Comparison of ENCODE assay signal across 17 mouse cellular contexts in the genomic region with DNA sequence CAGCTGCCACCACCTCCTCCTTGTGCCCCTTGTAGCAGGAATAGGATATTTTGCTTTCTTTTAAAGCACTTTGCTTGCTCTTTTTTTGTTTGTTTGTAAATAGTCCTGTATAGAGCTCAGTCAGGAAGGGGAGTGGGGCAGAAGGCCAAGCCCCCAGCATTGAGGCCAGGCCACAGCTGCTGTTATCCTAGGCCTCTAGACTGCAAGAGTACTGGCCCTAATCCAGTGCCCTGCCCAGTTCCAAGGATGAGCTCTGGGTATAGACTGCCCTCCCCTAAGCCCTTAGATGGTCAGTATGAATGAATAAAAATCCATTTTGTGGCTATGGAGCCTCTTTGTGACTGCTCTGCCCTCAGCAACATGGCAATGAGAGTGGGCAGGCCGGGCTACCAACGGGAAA. TPM values are rescaled to one million over a fixed set of nuclear protein-coding genes. Genes with fewer than 3 reads are reported as not detected.
DNase-seq lines count a peak whose midpoint lies in the region; ATAC-seq and TF ChIP-seq lines count a peak whose summit lies in the region.
"Had no signal": no experiment of that assay in that cellular context is flagged by ENCODE, and none has a peak within 500 bp of the region (broad histone marks: within the 10 kb centered on the region; RNA-seq: fewer than 3 reads in every experiment).

No protein-coding gene starts in this region.

- no peaks in the 10 kb centered on the region for H3K9me3 ChIP-seq in heart, postnatal 0 days (replicated peaks; ENCODE audit: control insufficient read depth, low read length)
- H3K9me3 ChIP-seq in limb, embryonic 12.5 days = no peaks in the 10 kb centered on the region
- no peaks in the 10 kb centered on the region for H3K9me3 ChIP-seq in limb, embryonic 10.5 days (replicated peaks)
- no peaks in the 10 kb centered on the region for H3K9me3 ChIP-seq in limb, embryonic 15.5 days
- H3K9me3 ChIP-seq in liver, embryonic 15.5 days (replicated peaks) = no peaks in the 10 kb centered on the region
- H3K9me3 ChIP-seq: embryonic facial prominence, embryonic 12.5 days; midbrain, embryonic 12.5 days had no signal

- 0 out of 2 replicates have a peak, but pooled peaks cover 6% of the 10 kb centered on the region for H3K4me1 ChIP-seq in heart, postnatal 0 days (ENCODE audit: control insufficient read depth, insufficient read depth)
- no peaks in the 10 kb centered on the region for H3K4me1 ChIP-seq in heart, adult 2 months (ENCODE audit: control insufficient read depth, insufficient read depth, low read length)
- peaks cover 13% of the 10 kb centered on the region for H3K4me1 ChIP-seq in limb, embryonic 12.5 days (replicated peaks)
- peaks cover 24% of the 10 kb centered on the region for H3K4me1 ChIP-seq in limb, embryonic 10.5 days
- H3K4me1 ChIP-seq in limb, embryonic 15.5 days = peaks cover 21% of the 10 kb centered on the region
- H3K4me1 ChIP-seq in liver, embryonic 15.5 days (replicated peaks) = peaks cover 51% of the 10 kb centered on the region

- ATAC-seq in heart, postnatal 0 days (ENCODE audit: insufficient read depth, low read depth) = no peak
- no peak for ATAC-seq in limb, embryonic 12.5 days (ENCODE audit: insufficient number of reproducible peaks, insufficient read depth, low FRiP score, low TSS enrichment, low read depth)
- no peak for ATAC-seq in limb, embryonic 15.5 days (ENCODE audit: insufficient number of reproducible peaks, low FRiP score, low TSS enrichment, low read depth)
- ATAC-seq in liver, embryonic 15.5 days (ENCODE audit: insufficient read depth) = no peak

- intact Hi-C loops in heart, adult 2 months (cut with DNase I) = no loop called here

- no peak for TF ChIP-seq CTCF in heart, postnatal 0 days (IDR thresholded peaks at IDR 0.05; ENCODE audit: low read depth)
- no peak for TF ChIP-seq CTCF in heart, adult 2 months (IDR thresholded peaks at IDR 0.05)

- no peak for TF ChIP-seq POLR2A in heart, adult 2 months (IDR thresholded peaks at IDR 0.05; ENCODE audit: insufficient read depth, low read depth, low read length)

- 0 out of 2 replicates have a peak overlapping the region, but pooled peaks have one; percentile 11 for H3K9ac ChIP-seq in heart, postnatal 0 days (replicated peaks; ENCODE audit: low read depth, low read length)
- no peak overlapping the region for H3K9ac ChIP-seq in heart, adult 2 months (ENCODE audit: low read depth, low read length)
- H3K9ac ChIP-seq in limb, embryonic 12.5 days (replicated peaks) = no peak overlapping the region
- no peak overlapping the region for H3K9ac ChIP-seq in limb, embryonic 15.5 days
- peak overlapping the region; percentile 19; the same call in 1 of the 2 replicates for H3K9ac ChIP-seq in liver, embryonic 15.5 days
- H3K9ac ChIP-seq: embryonic facial prominence, embryonic 12.5 days; midbrain, embryonic 12.5 days had no signal

- no peak for TF ChIP-seq EP300 in heart, postnatal 0 days (IDR thresholded peaks at IDR 0.05; ENCODE audit: low read depth)
- TF ChIP-seq EP300 in heart, adult 2 months (IDR thresholded peaks at IDR 0.05; ENCODE audit: insufficient read depth, low read depth, low read length) = no peak

- no peak overlapping the region for H3K27ac ChIP-seq in heart, postnatal 0 days (ENCODE audit: low read depth)
- H3K27ac ChIP-seq in heart, adult 2 months = no peak overlapping the region
- H3K27ac ChIP-seq in limb, embryonic 12.5 days = 0 out of 2 replicates have a peak overlapping the region, but pooled peaks have one; percentile 17
- no peak overlapping the region for H3K27ac ChIP-seq in limb, embryonic 10.5 days
- H3K27ac ChIP-seq in limb, embryonic 15.5 days = 0 out of 2 replicates have a peak overlapping the region, but pooled peaks have one; percentile 35
- peak overlapping the region; percentile 65; the same call in 1 of the 2 replicates for H3K27ac ChIP-seq in liver, embryonic 15.5 days (replicated peaks)
- H3K27ac ChIP-seq: midbrain, embryonic 12.5 days had no signal

- 72% methylated on average over 2 of the region's 2 CpGs for WGBS in heart, postnatal 0 days
- 70% methylated on average over 2 of the region's 2 CpGs for WGBS in heart, adult 2 months
- WGBS in limb, embryonic 12.5 days = 72% methylated on average over 2 of the region's 2 CpGs
- 84% methylated on average over 2 of the region's 2 CpGs for WGBS in limb, embryonic 10.5 days
- WGBS in limb, embryonic 15.5 days = 71% methylated on average over 2 of the region's 2 CpGs
- WGBS in liver, embryonic 15.5 days (ENCODE audit: insufficient replicate concordance) = 83% methylated on average over 2 of the region's 2 CpGs

- H3K79me2 ChIP-seq in heart, adult 2 months (replicated peaks; ENCODE audit: control insufficient read depth, insufficient read depth, low read length) = no peaks in the 10 kb centered on the region

- H3K4me3 ChIP-seq in heart, postnatal 0 days (ENCODE audit: low read depth, low read length) = no peak overlapping the region
- H3K4me3 ChIP-seq in heart, adult 2 months = no peak overlapping the region
- no peak overlapping the region for H3K4me3 ChIP-seq in limb, embryonic 12.5 days (replicated peaks)
- no peak overlapping the region for H3K4me3 ChIP-seq in limb, embryonic 10.5 days
- no peak overlapping the region for H3K4me3 ChIP-seq in limb, embryonic 15.5 days
- no peak overlapping the region for H3K4me3 ChIP-seq in liver, embryonic 15.5 days (replicated peaks)
- H3K4me3 ChIP-seq: embryonic facial prominence, embryonic 12.5 days; midbrain, embryonic 12.5 days had no signal

- peaks cover 55% of the 10 kb centered on the region for H3K36me3 ChIP-seq in heart, postnatal 0 days (replicated peaks; ENCODE audit: control insufficient read depth, insufficient read depth, low read length)
- no peaks in the 10 kb centered on the region for H3K36me3 ChIP-seq in heart, adult 2 months (ENCODE audit: control insufficient read depth, insufficient read depth, low read length)
- H3K36me3 ChIP-seq in limb, embryonic 12.5 days = peaks cover 68% of the 10 kb centered on the region
- H3K36me3 ChIP-seq in limb, embryonic 10.5 days = peaks cover 73% of the 10 kb centered on the region
- peaks cover 68% of the 10 kb centered on the region for H3K36me3 ChIP-seq in limb, embryonic 15.5 days
- peaks cover 66% of the 10 kb centered on the region for H3K36me3 ChIP-seq in liver, embryonic 15.5 days (replicated peaks)

- H3K27me3 ChIP-seq in heart, postnatal 0 days (ENCODE audit: control insufficient read depth, insufficient read depth, low read length) = no peaks in the 10 kb centered on the region
- H3K27me3 ChIP-seq in heart, adult 2 months (ENCODE audit: control insufficient read depth, insufficient read depth, low read length) = no peaks in the 10 kb centered on the region
- no peaks in the 10 kb centered on the region for H3K27me3 ChIP-seq in limb, embryonic 12.5 days
- no peaks in the 10 kb centered on the region for H3K27me3 ChIP-seq in limb, embryonic 10.5 days (ENCODE audit: low read depth, poor library complexity, severe bottlenecking)
- no peaks in the 10 kb centered on the region for H3K27me3 ChIP-seq in limb, embryonic 15.5 days
- H3K27me3 ChIP-seq in liver, embryonic 15.5 days = no peaks in the 10 kb centered on the region
- H3K27me3 ChIP-seq: embryonic facial prominence, embryonic 12.5 days; midbrain, embryonic 12.5 days had no signal

- no peak for DNase-seq in heart, postnatal 0 days (ENCODE audit: low spot score)
- DNase-seq in heart, adult 2 months = no peak
- no peak for DNase-seq in limb, embryonic 10.5 days (ENCODE audit: low spot score)
- no peak for DNase-seq in yolk sac, embryonic 10.5 days (ENCODE audit: low spot score)
- DNase-seq: cerebellum, adult 9-10 months; heart, postnatal 36 days; kidney, adult 9 months; lung, postnatal 14 days; retina, postnatal 1 day; thymus, postnatal 14 days had no signal

- H3K4me2 ChIP-seq in heart, postnatal 0 days (ENCODE audit: low read depth, low read length) = no peak overlapping the region
- H3K4me2 ChIP-seq in limb, embryonic 12.5 days = no peak overlapping the region
- H3K4me2 ChIP-seq in limb, embryonic 15.5 days = no peak overlapping the region
- H3K4me2 ChIP-seq in liver, embryonic 15.5 days = 0 out of 2 replicates have a peak overlapping the region, but pooled peaks have one; percentile 29
- H3K4me2 ChIP-seq: embryonic facial prominence, embryonic 12.5 days; midbrain, embryonic 12.5 days had no signal

RNA-seq across cellular contexts. Expression of gene Tmub2, which starts 4.2 kb away (rescaled TPM):
- 57.4 and 61.7 TPM in 2 replicates for total RNA-seq in heart, postnatal 0 days (2014; rRNA removed; ENCODE audit: low replicate concordance)
- polyA plus RNA-seq in heart, postnatal 0 days (2015; fragmentation: Nextera tagmentation; extraction: Ambion mirVana) = 29.8 and 30.1 TPM in 2 replicates
- 10 to 100 TPM; 22.9 to 26.2 TPM for total RNA-seq in heart, adult 2 months (2021)
- 32.8 and 43.2 TPM in 2 replicates for polyA plus RNA-seq in heart, adult 2 months (2012; rRNA removed)
- polyA plus RNA-seq in limb, embryonic 12.5 days (2016; fragmentation: Nextera tagmentation; extraction: Ambion mirVana) = 47.4 and 48.9 TPM in 2 replicates
- polyA plus RNA-seq in limb, embryonic 10.5 days (2016; fragmentation: Nextera tagmentation; extraction: Ambion mirVana) = 37.3 and 44.0 TPM in 2 replicates
- polyA plus RNA-seq in limb, embryonic 15.5 days (2015; fragmentation: Nextera tagmentation; extraction: Ambion mirVana) = 53.4 and 53.9 TPM in 2 replicates
- 26.1 and 28.9 TPM in 2 replicates for polyA plus RNA-seq in liver, embryonic 15.5 days (2015; fragmentation: Nextera tagmentation; extraction: Ambion mirVana)

RNA-seq across cellular contexts. Expression of gene Atxn7l3, which starts 7.5 kb away (rescaled TPM):
- 32.5 and 36.2 TPM in 2 replicates for total RNA-seq in heart, postnatal 0 days (2014; rRNA removed; ENCODE audit: low replicate concordance)
- polyA plus RNA-seq in heart, postnatal 0 days (2015; fragmentation: Nextera tagmentation; extraction: Ambion mirVana) = 5.2 and 5.4 TPM in 2 replicates
- total RNA-seq in heart, adult 2 months (2021) = 10 to 100 TPM; 19.0 to 21.7 TPM
- 17.4 and 21.2 TPM in 2 replicates for polyA plus RNA-seq in heart, adult 2 months (2012; rRNA removed)
- 22.3 and 22.9 TPM in 2 replicates for polyA plus RNA-seq in limb, embryonic 12.5 days (2016; fragmentation: Nextera tagmentation; extraction: Ambion mirVana)
- polyA plus RNA-seq in limb, embryonic 10.5 days (2016; fragmentation: Nextera tagmentation; extraction: Ambion mirVana) = 16.6 and 20.1 TPM in 2 replicates
- 15.0 and 18.0 TPM in 2 replicates for polyA plus RNA-seq in limb, embryonic 15.5 days (2015; fragmentation: Nextera tagmentation; extraction: Ambion mirVana)
- 3.8 and 4.6 TPM in 2 replicates for polyA plus RNA-seq in liver, embryonic 15.5 days (2015; fragmentation: Nextera tagmentation; extraction: Ambion mirVana)

RNA-seq across cellular contexts. Expression of gene Asb16, which starts 20.4 kb away (rescaled TPM):
- total RNA-seq in heart, postnatal 0 days (2014; rRNA removed; ENCODE audit: low replicate concordance) = 0.99 and 1.2 TPM in 2 replicates
- polyA plus RNA-seq in heart, postnatal 0 days (2015; fragmentation: Nextera tagmentation; extraction: Ambion mirVana) = 0.07 TPM in 2 replicates
- 1 to 10 TPM in 1 of 2 experiments, under 1 TPM in 1; 0.89 to 1.1 TPM for total RNA-seq in heart, adult 2 months (2021)
- polyA plus RNA-seq in heart, adult 2 months (2012; rRNA removed) = 0.70 and 0.74 TPM in 2 replicates
- polyA plus RNA-seq in limb, embryonic 12.5 days (2016; fragmentation: Nextera tagmentation; extraction: Ambion mirVana) = 0.16 and 0.19 TPM in 2 replicates
- 0.06 and 0.08 TPM in 2 replicates for polyA plus RNA-seq in limb, embryonic 10.5 days (2016; fragmentation: Nextera tagmentation; extraction: Ambion mirVana)
- polyA plus RNA-seq in limb, embryonic 15.5 days (2015; fragmentation: Nextera tagmentation; extraction: Ambion mirVana) = 0.20 and 0.24 TPM in 2 replicates
- polyA plus RNA-seq in liver, embryonic 15.5 days (2015; fragmentation: Nextera tagmentation; extraction: Ambion mirVana) = 0.05 and 0.06 TPM in 2 replicates
- polyA plus RNA-seq: forebrain, embryonic 11.5 days; midbrain, embryonic 12.5 days; stomach, embryonic 14.5 days had no signal

RNA-seq across cellular contexts. Expression of gene Ubtf, which starts 30.6 kb away (rescaled TPM):
- total RNA-seq in heart, postnatal 0 days (2014; rRNA removed; ENCODE audit: low replicate concordance) = 30.8 and 34.5 TPM in 2 replicates
- 36.5 and 42.5 TPM in 2 replicates for polyA plus RNA-seq in heart, postnatal 0 days (2015; fragmentation: Nextera tagmentation; extraction: Ambion mirVana)
- 10 to 100 TPM; 52.5 to 59.4 TPM for total RNA-seq in heart, adult 2 months (2021)
- 14.9 and 22.1 TPM in 2 replicates for polyA plus RNA-seq in heart, adult 2 months (2012; rRNA removed)
- 101 TPM in 2 replicates for polyA plus RNA-seq in limb, embryonic 12.5 days (2016; fragmentation: Nextera tagmentation; extraction: Ambion mirVana)
- 102 and 108 TPM in 2 replicates for polyA plus RNA-seq in limb, embryonic 10.5 days (2016; fragmentation: Nextera tagmentation; extraction: Ambion mirVana)
- 76.0 and 85.7 TPM in 2 replicates for polyA plus RNA-seq in limb, embryonic 15.5 days (2015; fragmentation: Nextera tagmentation; extraction: Ambion mirVana)
- 50.9 and 55.2 TPM in 2 replicates for polyA plus RNA-seq in liver, embryonic 15.5 days (2015; fragmentation: Nextera tagmentation; extraction: Ambion mirVana)

RNA-seq across cellular contexts. Expression of gene BC030867, which starts 40.2 kb away (rescaled TPM):
- 3.9 and 5.6 TPM in 2 replicates for total RNA-seq in heart, postnatal 0 days (2014; rRNA removed; ENCODE audit: low replicate concordance)
- 2.2 and 2.9 TPM in 2 replicates for polyA plus RNA-seq in heart, postnatal 0 days (2015; fragmentation: Nextera tagmentation; extraction: Ambion mirVana)
- under 1 TPM; 0.26 to 0.32 TPM for total RNA-seq in heart, adult 2 months (2021)
- polyA plus RNA-seq in heart, adult 2 months (2012; rRNA removed) = 0.45 and 0.56 TPM in 2 replicates
- polyA plus RNA-seq in limb, embryonic 12.5 days (2016; fragmentation: Nextera tagmentation; extraction: Ambion mirVana) = 21.7 and 23.5 TPM in 2 replicates
- polyA plus RNA-seq in limb, embryonic 10.5 days (2016; fragmentation: Nextera tagmentation; extraction: Ambion mirVana) = 33.4 and 35.7 TPM in 2 replicates
- 13.0 and 13.8 TPM in 2 replicates for polyA plus RNA-seq in limb, embryonic 15.5 days (2015; fragmentation: Nextera tagmentation; extraction: Ambion mirVana)
- 14.1 and 15.3 TPM in 2 replicates for polyA plus RNA-seq in liver, embryonic 15.5 days (2015; fragmentation: Nextera tagmentation; extraction: Ambion mirVana)

Comparison
In these comparisons a context has a peak if more than half of its experiments do, and no peak if none do; other contexts are left out.
1. H3K27ac ChIP-seq: peak in limb, embryonic 12.5 days (single experiment), limb, embryonic 15.5 days (single experiment) and liver, embryonic 15.5 days (single experiment); none in heart, postnatal 0 days (single experiment), heart, adult 2 months (single experiment) and limb, embryonic 10.5 days (single experiment).
2. H3K9ac ChIP-seq: peak in heart, postnatal 0 days (single experiment) and liver, embryonic 15.5 days (single experiment); none in heart, adult 2 months (single experiment), limb, embryonic 12.5 days (single experiment) and limb, embryonic 15.5 days (single experiment).